Mouse (Mus musculus) retina, postnatal 1 day (tissue): ENCODE measurements at regions not wholly inside any gene's neighbourhood (a gene's known extent, or its start where the extent isn't known, plus 50 kb on each side); places are given as distances from the start of the nearest gene placed in this dataset.
"Not testable (repeated sequence)": the region's sequence is repeated elsewhere in the genome, so short reads cannot be mapped to it uniquely, and the experiment has no call there.

Experiments
- DNase-seq: peaks from one replicate; pipeline ENCODE4 v3.0.0-alpha.2; 2012

DNA sequence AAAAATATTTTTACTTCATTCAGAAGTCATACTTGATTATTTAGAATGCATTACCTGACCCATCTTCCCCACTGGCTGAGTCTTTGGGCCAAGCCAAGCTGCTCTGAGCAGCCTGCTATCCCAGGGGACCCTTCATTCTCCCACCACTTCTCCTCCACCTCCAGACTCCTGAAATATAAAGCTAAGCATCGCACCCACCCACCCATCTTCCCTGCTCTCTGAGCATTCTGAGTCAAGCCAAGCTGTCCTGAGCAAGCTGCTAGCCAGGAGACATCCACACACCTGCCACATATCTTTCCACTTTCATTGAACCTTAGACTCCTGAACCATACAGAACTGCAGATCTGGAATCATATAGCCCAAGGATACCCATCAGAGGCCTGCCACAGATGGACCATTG lies 1456.2 kb upstream of the Adam24 start:
- no peak for DNase-seq

- DNase-seq = no peak
Observed at GRCm38 (mm10) chr8:39227239-39227638, 1447.6 kb upstream of the Adam24 start.

- DNase-seq = no peak
Observed at GRCm38 (mm10) chr8:39268970-39269497, 1405.8 kb upstream of the Adam24 start.

GRCm38 (mm10) chr8:39297548-39298306 lies 1377.2 kb upstream of the Adam24 start:
- DNase-seq = no peak

- DNase-seq = peak; percentile 9
Observed at GRCm38 (mm10) chr8:39303742-39304336, 1371.0 kb upstream of the Adam24 start.

DNA sequence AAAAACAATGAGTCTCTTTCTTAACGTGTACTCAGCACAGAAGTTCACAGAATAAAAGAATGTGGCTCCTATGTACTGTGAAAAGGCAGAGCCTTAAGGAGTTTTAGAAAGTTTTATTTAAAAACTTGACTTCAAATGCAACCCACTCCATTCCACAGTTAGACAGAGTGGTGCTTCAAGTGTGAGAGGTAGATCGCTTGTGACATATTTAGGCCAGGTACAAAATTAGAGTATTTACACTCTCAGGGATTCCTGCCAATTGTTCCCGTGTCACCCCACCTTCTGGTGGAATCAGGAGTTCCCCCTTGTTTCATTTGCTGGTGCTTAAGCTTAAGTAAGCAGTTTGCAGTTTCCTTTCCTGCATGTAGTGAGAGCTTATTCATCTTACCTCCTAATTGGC lies 1361.0 kb upstream of the Adam24 start:
- DNase-seq = peak; percentile 25

DNA sequence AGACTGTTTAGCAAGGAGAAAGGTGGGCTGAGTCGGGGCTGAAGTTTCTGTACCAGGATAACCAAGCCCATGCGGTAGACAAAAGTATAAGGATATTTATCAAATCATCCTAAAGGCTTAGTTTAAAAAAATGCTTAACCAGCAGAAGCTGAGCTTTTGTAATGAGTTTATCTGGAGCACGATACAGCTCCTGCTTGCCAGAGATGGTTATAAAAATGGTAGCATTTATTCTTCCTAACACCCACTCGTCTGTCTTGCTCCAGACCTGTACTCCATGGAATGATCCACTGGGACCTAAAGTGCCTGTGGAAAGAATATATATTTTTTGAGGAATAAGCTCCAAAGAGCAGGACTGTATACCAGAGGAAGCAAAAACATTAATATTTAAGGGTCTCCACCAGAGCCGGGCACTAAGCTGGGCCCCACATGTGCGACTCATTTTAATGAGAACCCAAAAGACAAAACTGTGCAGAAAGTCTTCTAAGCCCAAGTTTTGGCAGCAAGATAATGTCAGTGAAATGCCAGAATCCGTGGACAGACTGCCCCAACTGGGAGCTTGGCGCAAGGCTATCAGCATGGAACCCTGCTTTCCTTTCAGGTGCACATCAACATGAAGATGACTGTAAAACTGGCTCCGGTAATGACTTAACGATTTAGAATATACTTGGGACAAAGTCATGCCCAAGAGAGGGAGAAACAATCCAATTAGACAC lies 1359.2 kb upstream of the Adam24 start:
- DNase-seq = no peak

DNA sequence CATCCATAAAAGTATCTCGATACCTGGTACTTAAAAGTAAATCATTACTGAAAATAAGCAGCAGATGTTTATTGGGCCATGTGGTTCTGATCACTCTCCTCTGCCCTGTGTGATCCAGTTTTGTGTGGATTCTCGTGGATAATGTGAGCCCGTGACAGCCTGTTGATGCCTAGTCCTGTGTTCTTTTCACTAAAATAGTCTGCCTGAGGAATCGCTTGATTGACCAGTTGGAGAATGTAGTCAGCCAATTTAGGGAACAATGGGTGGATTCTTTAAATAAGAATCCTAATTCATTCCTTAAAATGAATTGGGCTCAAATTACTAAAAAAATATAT lies 1358.7 kb upstream of the Adam24 start:
- no peak for DNase-seq

GRCm38 (mm10) chr8:39329378-39329777 lies 1345.5 kb upstream of the Adam24 start:
- DNase-seq = no peak

- no peak for DNase-seq
Observed at GRCm38 (mm10) chr8:39344731-39345130, 1330.1 kb upstream of the Adam24 start.

DNA sequence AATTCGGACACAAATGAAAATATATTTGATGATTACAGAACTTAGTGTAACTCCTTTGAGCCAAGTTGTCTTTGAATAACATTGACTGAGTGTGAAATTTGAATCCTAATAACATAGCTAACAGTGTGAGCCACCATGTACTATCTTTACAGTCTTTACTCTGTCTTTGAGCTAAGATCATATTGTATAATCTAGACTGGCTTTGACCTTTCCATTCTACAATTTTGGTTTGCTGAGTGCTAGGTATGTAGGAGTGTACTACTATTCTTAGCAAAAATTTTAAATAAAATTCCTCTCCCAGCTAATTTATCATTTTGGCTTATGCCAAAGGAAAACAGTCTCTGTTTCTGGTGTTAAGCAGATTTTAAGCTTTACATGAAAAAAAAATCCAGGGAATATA lies 1328.4 kb upstream of the Adam24 start:
- DNase-seq = no peak

GRCm38 (mm10) chr8:39348956-39349355 lies 1325.9 kb upstream of the Adam24 start:
- peak; percentile 15 for DNase-seq

GRCm38 (mm10) chr8:39355412-39355811 lies 1319.5 kb upstream of the Adam24 start:
- no peak for DNase-seq

DNA sequence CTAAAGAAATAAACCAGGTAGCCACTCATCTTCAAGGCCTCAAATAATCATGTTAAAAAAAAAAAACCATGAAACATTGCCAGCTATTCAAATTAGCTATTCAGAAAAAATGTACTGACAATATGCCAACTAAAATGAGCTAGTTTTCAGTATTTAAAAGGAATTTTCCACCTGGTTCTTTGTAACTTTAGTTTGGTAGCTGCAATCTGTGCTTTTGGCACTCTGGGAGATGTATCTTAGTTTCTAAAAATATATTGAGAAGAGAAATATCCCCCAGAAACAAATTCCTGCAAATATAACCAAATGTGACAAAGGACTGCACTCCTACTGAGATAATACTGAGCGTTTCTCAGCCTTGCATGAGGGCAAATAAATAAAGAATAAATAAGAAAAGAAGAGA lies 1317.8 kb upstream of the Adam24 start:
- no peak for DNase-seq

GRCm38 (mm10) chr8:39357865-39358264 lies 1317.0 kb upstream of the Adam24 start:
- no peak for DNase-seq

- not testable (repeated sequence) for DNase-seq
Observed at GRCm38 (mm10) chr8:39366346-39366745, 1308.5 kb upstream of the Adam24 start.
